Mouse (Mus musculus) embryonic fibroblast, embryonic 13.5 days (primary cell): ENCODE results near the gene Wnt3a. TPM values are rescaled to one million over a fixed set of nuclear protein-coding genes. Genes with fewer than 3 reads are reported as not detected.

Experiments
- H3K27ac ChIP-seq: 2 replicates; pipeline ENCODE4 v1.5.1; 2012; ENCODE audit warnings: low read length, control low read depth, inconsistent platforms; ENCODE audit not compliant: insufficient read depth
- H3K4me1 ChIP-seq: 2 replicates; pipeline ENCODE4 v1.6.1; 2011; ENCODE audit warnings: low read length; ENCODE audit not compliant: control insufficient read depth, insufficient read depth
- H3K4me3 ChIP-seq: 2 replicates; pipeline ENCODE4 v1.5.1; 2011; ENCODE audit warnings: mild to moderate bottlenecking, control low read depth, low read length; ENCODE audit not compliant: insufficient read depth
- CTCF ChIP-seq: IDR thresholded peaks from 2 replicates; pipeline ENCODE4 v1.5.1; 2011; ENCODE audit warnings: mild to moderate bottlenecking, control low read depth, low read length, moderate library complexity, borderline replicate concordance; ENCODE audit not compliant: insufficient read depth
- POLR2A ChIP-seq: IDR thresholded peaks from 2 replicates; pipeline ENCODE4 v1.6.1; 2011; ENCODE audit warnings: low read depth, mild to moderate bottlenecking, control low read depth, low read length, moderate library complexity
- polyA plus RNA-seq: library from polyadenylated mRNA; stranded (reverse); fragments of >200 nt; gene quantifications from 2 replicates; pipeline ENCODE4 v1.2.4, GENCODE M21; 2011; ENCODE audit warnings: low read depth; ENCODE audit not compliant: missing spikeins, insufficient read length

Gene Wnt3a
- polyA plus RNA-seq, 1 experiment: not detected

- TF ChIP-seq CTCF (no peak), POLR2A (no peak)
- Histone ChIP-seq H3K4me3 (no peak overlapping the region), H3K27ac (no peak overlapping the region), H3K4me1 (no peaks in the 10 kb centered on the region)
Observed at GRCm38 (mm10) chr11:59265154-59265813, 25.3 kb downstream of the Wnt3a start.

GRCm38 (mm10) chr11:59264593-59264992, 26.0 kb downstream of the Wnt3a start:
- Histone ChIP-seq H3K4me1 (no peaks in the 10 kb centered on the region), H3K4me3 (no peak overlapping the region), H3K27ac (no peak overlapping the region)
- TF ChIP-seq CTCF (no peak), POLR2A (no peak)

- TF ChIP-seq POLR2A (no peak), CTCF (no peak; the same call in 1 of the 2 replicates)
Observed at GRCm38 (mm10) chr11:59263870-59264563, 26.5 kb downstream of the Wnt3a start.

GRCm38 (mm10) chr11:59262308-59262707, 28.2 kb downstream of the Wnt3a start:
- Histone ChIP-seq H3K4me3 (no peak overlapping the region), H3K27ac (no peak overlapping the region), H3K4me1 (no peaks in the 10 kb centered on the region)
- TF ChIP-seq POLR2A (no peak), CTCF (no peak)

More at GRCm38 (mm10) chr11:59263870-59264563, 26.5 kb downstream of the Wnt3a start:
- Histone ChIP-seq H3K4me3 (peak overlapping the region; percentile 19), H3K27ac (no peak overlapping the region), H3K4me1 (no peaks in the 10 kb centered on the region)

- Histone ChIP-seq H3K27ac (no peak overlapping the region), H3K4me1 (no peaks in the 10 kb centered on the region), H3K4me3 (no peak overlapping the region)
- TF ChIP-seq POLR2A: no peak
- no peak for TF ChIP-seq CTCF
Observed at GRCm38 (mm10) chr11:59260706-59261493, 29.7 kb downstream of the Wnt3a start.

- H3K27ac ChIP-seq: no peak overlapping the region
- H3K4me1 ChIP-seq: no peaks in the 10 kb centered on the region
- H3K4me3 ChIP-seq: no peak overlapping the region
- TF ChIP-seq POLR2A: no peak
- TF ChIP-seq CTCF: no peak
Observed at GRCm38 (mm10) chr11:59259647-59260046, 30.9 kb downstream of the Wnt3a start.

- TF ChIP-seq POLR2A: no peak
- no peak for TF ChIP-seq CTCF
- Histone ChIP-seq H3K27ac (no peak overlapping the region), H3K4me1 (no peaks in the 10 kb centered on the region), H3K4me3 (no peak overlapping the region)
Observed at GRCm38 (mm10) chr11:59248101-59248500, 42.5 kb downstream of the Wnt3a start.

- no peak for TF ChIP-seq POLR2A
- no peak for TF ChIP-seq CTCF
- Histone ChIP-seq H3K4me3 (no peak overlapping the region), H3K4me1 (no peaks in the 10 kb centered on the region), H3K27ac (no peak overlapping the region)
Observed at GRCm38 (mm10) chr11:59243856-59244255, 46.7 kb downstream of the Wnt3a start.

- no peak overlapping the region for H3K4me3 ChIP-seq
- TF ChIP-seq POLR2A: no peak
- TF ChIP-seq CTCF: no peak
- no peaks in the 10 kb centered on the region for H3K4me1 ChIP-seq
- H3K27ac ChIP-seq: no peak overlapping the region
Observed at GRCm38 (mm10) chr11:59241841-59242240, 48.7 kb downstream of the Wnt3a start.

- H3K4me1 ChIP-seq: no peaks in the 10 kb centered on the region
- no peak overlapping the region for H3K4me3 ChIP-seq
- no peak overlapping the region for H3K27ac ChIP-seq
- TF ChIP-seq CTCF: no peak
- no peak for TF ChIP-seq POLR2A
Observed at GRCm38 (mm10) chr11:59239796-59240195, 50.8 kb downstream of the Wnt3a start.

GRCm38 (mm10) chr11:59239428-59239785, 51.1 kb downstream of the Wnt3a start:
- TF ChIP-seq CTCF (no peak), POLR2A (no peak)
- H3K4me1 ChIP-seq: no peaks in the 10 kb centered on the region
- no peak overlapping the region for H3K27ac ChIP-seq
- no peak overlapping the region for H3K4me3 ChIP-seq
